In the genomic region with DNA sequence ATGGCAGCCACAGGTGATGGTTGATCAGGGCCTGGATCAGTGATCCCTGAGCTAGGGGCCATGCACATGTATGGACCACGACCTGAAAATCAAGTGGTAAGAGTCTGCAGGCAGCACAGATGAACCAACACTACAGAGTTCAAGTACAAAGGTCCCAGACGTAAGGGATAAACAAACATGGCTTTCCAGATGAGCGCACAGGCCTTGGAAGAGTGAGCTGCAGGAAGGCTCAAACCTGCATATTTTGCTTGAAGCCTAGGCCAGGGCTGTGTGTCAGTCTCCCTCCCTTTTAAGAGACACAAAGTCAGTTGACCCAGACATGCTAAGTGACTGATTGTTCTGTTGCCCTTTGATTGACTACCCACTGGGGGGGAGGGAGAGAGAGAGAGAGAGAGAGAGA, we compare ENCODE assay signal across 14 mouse cellular contexts.
"Had no signal": no experiment of that assay in that cellular context is flagged by ENCODE, and none has a peak within 500 bp of the region (broad histone marks: within the 10 kb centered on the region; RNA-seq: fewer than 3 reads in every experiment).

No protein-coding gene starts in this region.

- H3K4me2 ChIP-seq: hindbrain, embryonic 14.5 days; intestine, embryonic 15.5 days; liver, embryonic 11.5 days; liver, embryonic 15.5 days; lung, embryonic 14.5 days; midbrain, embryonic 12.5 days had no signal

- H3K36me3 ChIP-seq: intestine, embryonic 15.5 days; limb, embryonic 10.5 days; liver, embryonic 15.5 days; midbrain, embryonic 12.5 days had no signal

- H3K9ac ChIP-seq: hindbrain, embryonic 14.5 days; intestine, embryonic 15.5 days; liver, embryonic 15.5 days; lung, embryonic 14.5 days; midbrain, embryonic 12.5 days had no signal

- H3K4me1 ChIP-seq: limb, embryonic 10.5 days; liver, embryonic 15.5 days had no signal

- H3K4me3 ChIP-seq: intestine, embryonic 15.5 days; left cerebral cortex, adult 2 months; limb, embryonic 10.5 days; liver, embryonic 15.5 days; midbrain, embryonic 12.5 days had no signal

- DNase-seq: lung, embryonic 14.5 days; lung, postnatal 14 days; thymus, adult 18-20 months; thymus, postnatal 36 days had no signal

- H3K9me3 ChIP-seq: intestine, embryonic 15.5 days; limb, embryonic 10.5 days; liver, embryonic 15.5 days; midbrain, embryonic 12.5 days had no signal

- ATAC-seq: intestine, embryonic 15.5 days; midbrain, embryonic 16.5 days had no signal

- H3K27me3 ChIP-seq: intestine, embryonic 15.5 days; liver, embryonic 15.5 days; midbrain, embryonic 12.5 days had no signal

- H3K27ac ChIP-seq: hindbrain, embryonic 14.5 days; intestine, embryonic 15.5 days; left cerebral cortex, adult 2 months; limb, embryonic 10.5 days; liver, embryonic 15.5 days; macrophage; midbrain, embryonic 12.5 days; stomach, postnatal 0 days had no signal
